Mouse (Mus musculus): ENCODE measurements around the gene Bcl11a.

GRCm38 (mm10) chr11:24131818-24132217 is 54.0 kb downstream of the Bcl11a start:
- TF ChIP-seq POLR2A (IDR thresholded peaks at IDR 0.05; ENCODE audit: low read depth, low read length) (no peak), CTCF (conservative IDR thresholded peaks at IDR 0.05; ENCODE audit: insufficient read depth, insufficient read length, low read depth, low read length) (no peak)

Measured in kidney, adult 2 months (tissue).